Mouse (Mus musculus) large intestine, adult 2 months (tissue): ENCODE results near the gene Csrnp3. TPM values are rescaled to one million over a fixed set of nuclear protein-coding genes. Genes with fewer than 3 reads are reported as not detected.
"Not testable (repeated sequence)": the region's sequence is repeated elsewhere in the genome, so short reads cannot be mapped to it uniquely, and the experiment has no call there.

ENCODE experiments used
- DNase-seq: peaks from one replicate; pipeline ENCODE4 v3.0.0-alpha.2; 2012; ENCODE audit warnings: low read depth, low spot score
- WGBS: fragments of 180-500 bp; shearing (Covaris S2); methylation state at CpG from one replicate; pipeline ENCODE4 v1.1.7; 2018; 5-methylcytosine and 5-hydroxymethylcytosine counted together
- polyA plus RNA-seq: library from polyadenylated mRNA; depleted of rRNA; stranded (reverse); fragments of >200 nt; gene quantifications from 2 replicates; pipeline ENCODE4 v1.2.3, GENCODE M21; 2012; rRNA removed

Gene Csrnp3
- 0.05 and 0.06 TPM in 2 replicates for polyA plus RNA-seq

- DNase-seq = no peak
- 5% methylated on average over 6 of the region's 6 CpGs for WGBS
These were observed at the start of gene Csrnp3 for GRCm38 (mm10) chr2:65845551-65845950. TSS of gene Csrnp3 (plus strand) at chr2:65845767.

DNA sequence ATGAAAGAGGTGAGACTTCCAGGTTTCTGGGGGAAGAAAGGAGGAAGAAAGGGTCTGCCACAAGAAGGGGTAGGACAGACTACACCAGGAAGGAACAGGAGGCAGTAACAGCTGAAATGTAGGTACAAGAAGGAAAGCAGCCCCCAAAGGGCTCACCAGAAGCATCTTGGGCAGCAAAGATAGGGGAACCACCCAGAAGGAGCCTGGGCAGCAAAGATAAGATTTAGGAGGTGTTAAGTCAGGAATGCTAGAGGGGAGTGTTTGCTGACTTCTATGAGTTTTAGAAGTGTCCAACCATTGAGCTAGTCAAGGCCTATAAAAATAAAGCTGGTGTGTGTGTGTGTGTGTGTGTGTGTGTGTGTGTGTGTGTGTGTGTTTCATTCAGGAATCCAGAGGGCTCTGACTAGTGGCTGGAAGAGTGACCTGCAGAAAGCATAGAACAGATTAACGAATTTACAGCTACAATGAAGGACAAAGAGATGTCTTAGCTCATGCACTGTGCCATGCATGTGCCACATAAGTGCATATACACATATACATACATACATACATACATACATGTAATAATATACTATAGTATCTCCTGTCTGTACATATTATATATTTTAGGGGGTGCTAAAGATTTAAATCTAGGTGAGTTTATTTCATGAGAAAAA, 44.4 kb upstream of the Csrnp3 start:
- DNase-seq = no peak
- 61% methylated on average over 1 of the region's 1 CpGs for WGBS

- no peak for DNase-seq
- WGBS = 92% methylated on average over 6 of the region's 6 CpGs
These were observed 39.0 kb upstream of the Csrnp3 start for GRCm38 (mm10) chr2:65806556-65806955.

GRCm38 (mm10) chr2:65811203-65811602, 34.4 kb upstream of the Csrnp3 start:
- 83% methylated on average over 6 of the region's 6 CpGs for WGBS

DNA sequence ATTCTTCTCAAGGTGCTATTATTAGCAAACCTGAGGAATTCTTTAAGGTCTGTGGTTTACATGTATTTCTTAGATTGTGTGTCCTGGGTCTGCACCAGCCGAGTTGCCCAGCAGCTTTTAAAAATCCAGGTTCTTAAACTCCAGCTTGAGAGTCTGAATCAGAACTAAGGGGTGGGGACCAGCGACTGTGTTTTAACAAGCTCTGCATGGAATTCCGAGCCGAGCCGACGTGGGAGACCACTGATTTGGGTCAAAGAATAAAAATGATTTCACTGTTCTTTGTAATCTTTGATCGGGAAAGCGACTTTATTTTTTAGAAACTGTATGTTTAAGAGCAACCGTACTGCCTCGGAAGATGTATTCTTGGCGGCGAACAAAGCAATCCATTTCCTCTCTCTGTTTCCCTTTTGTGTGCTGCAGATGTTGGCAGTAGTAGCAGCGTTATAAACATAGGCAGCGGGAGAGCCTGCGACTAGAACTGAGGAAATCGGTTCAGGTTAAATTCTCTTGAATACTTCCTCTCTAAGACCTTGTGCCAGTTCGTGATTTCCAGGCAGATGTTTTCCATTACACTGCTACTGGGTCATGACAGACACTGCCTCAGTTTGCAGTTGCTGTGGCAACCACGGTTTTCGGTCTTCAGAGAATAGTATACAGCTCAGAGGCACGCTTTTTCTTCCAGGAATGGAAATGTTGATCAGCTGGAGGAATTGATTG, 27.3 kb upstream of the Csrnp3 start:
- WGBS = 36% methylated on average over 20 of the region's 20 CpGs
- DNase-seq = no peak

More at GRCm38 (mm10) chr2:65811203-65811602, 34.4 kb upstream of the Csrnp3 start:
- DNase-seq = not testable (repeated sequence)

DNA sequence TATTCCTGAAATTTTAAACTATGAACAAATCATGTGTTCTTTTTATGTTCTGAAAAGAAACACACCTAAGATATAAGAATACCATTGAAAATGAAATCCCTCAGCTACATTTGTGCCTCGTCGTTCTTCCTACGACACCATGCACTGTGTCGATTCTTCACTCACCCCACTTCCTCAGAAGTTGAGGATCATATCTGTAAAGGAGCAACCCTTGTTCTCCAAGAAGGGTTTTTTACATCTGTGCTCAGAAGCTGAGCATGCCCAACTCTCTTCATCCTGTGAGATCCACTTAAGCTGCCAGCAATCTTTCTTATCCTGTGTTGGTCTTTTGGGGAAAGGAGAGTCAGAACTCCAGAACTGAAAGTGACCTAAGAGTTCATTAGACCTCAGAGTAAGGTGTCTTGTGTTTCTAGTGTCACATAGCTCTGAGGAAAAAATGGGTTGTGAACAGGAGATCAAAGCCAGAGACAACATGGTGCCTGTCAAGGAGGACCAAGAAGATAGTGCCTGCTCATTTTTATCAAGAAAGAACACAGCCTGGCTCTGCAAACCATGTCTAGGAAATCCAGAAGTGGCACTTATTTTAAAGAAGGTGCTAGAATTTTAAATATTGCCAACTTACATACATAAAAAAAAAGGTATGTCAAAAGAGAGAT, 25.3 kb upstream of the Csrnp3 start:
- DNase-seq = no peak
- WGBS = 88% methylated on average over 4 of the region's 4 CpGs

GRCm38 (mm10) chr2:65826314-65826713, 19.3 kb upstream of the Csrnp3 start:
- 86% methylated on average over 2 of the region's 2 CpGs for WGBS
- no peak for DNase-seq

DNA sequence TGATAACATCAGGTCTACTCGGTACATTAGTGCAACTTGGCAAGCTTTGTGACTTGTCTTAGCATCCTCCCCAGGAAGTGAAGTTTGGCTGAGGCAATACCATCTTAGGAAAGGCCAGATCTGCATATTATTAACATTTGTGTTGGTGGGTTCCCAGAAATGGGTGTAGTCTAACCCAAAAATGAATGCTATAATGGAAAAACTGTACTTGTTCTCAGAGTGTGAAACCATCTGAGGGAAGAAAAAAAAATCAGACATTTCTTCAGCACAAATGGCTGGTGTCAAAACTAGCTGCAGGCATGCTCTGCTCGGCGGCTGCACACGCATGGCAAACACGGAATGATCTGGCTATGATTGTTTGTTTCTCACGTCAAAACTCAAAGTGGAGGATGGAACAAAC, 18.8 kb upstream of the Csrnp3 start:
- DNase-seq = no peak
- WGBS = 72% methylated on average over 6 of the region's 6 CpGs

DNA sequence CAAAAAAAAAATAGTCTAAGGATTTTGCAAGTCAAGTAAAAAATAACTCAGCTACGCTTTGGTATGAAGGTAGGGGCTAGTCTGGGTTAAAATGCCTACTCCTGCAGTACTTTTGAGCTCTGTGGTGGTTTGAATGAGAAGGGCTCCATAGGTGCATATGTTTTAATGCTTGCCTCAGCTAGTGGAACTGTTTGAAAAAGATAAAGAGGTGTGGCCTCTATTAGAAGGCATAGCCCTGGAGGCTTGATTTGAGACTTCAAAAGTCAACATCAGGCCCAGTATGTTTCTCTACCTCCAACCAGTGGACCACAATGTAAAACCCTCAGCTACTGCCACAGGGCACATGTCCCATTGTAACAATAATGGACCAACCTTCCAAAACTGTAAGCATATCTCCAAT, 16.9 kb upstream of the Csrnp3 start:
- DNase-seq = no peak
- 95% methylated on average over 1 of the region's 1 CpGs for WGBS

GRCm38 (mm10) chr2:65832738-65833395, 12.7 kb upstream of the Csrnp3 start:
- no peak for DNase-seq
- 84% methylated on average over 11 of the region's 11 CpGs for WGBS

- 71% methylated on average over 7 of the region's 7 CpGs for WGBS
- no peak for DNase-seq
These were observed 12.1 kb upstream of the Csrnp3 start for GRCm38 (mm10) chr2:65833421-65833820.

DNA sequence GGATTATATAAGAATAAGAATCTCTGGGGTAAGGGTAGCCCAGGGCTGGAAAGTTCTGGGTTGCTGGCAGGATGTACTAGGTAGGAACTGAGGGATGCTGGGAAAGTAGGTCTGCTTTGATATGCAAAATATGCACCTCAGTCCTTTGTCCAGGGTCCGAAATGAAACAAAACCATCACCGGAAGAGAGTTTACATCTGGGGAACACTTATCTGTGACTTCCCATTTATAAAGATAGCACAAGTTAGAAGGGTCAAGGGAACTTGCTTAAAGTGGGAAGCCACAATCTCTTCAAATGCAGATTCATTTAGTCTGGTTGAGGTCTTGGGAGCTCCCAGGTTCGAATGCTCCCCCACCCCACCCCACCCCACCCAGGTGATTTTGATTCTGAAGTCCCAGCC, 4.0 kb upstream of the Csrnp3 start:
- DNase-seq = no peak
- 51% methylated on average over 3 of the region's 3 CpGs for WGBS

GRCm38 (mm10) chr2:65842356-65842755, 3.2 kb upstream of the Csrnp3 start:
- WGBS = 34% methylated on average over 3 of the region's 3 CpGs
- no peak for DNase-seq

- no peak for DNase-seq
- 5% methylated on average over 22 of the region's 22 CpGs for WGBS
These were observed 611 bp downstream of the Csrnp3 start for GRCm38 (mm10) chr2:65846000-65846755.

- DNase-seq = no peak
- 75% methylated on average over 7 of the region's 7 CpGs for WGBS
These were observed 2.0 kb downstream of the Csrnp3 start for GRCm38 (mm10) chr2:65847463-65848110.

DNA sequence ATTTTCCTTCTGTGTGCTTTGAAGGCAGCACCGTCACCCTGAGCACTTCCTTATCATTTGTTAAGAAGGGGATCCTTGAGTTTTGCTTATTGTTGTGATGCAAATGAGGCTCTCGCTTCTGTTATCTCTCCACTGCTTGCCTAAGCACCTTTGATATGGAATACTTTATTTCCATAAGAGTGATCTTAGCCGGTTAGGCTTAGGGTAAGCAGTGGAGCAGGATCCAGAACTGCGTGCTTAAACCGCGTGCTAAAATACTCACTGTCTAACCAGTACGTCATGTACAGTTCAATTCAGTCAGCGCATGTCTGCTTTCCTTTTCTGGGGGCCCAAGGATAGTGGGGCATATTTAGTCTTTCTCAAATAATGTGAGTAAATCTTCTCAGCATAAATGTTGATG, 3.1 kb downstream of the Csrnp3 start:
- 79% methylated on average over 8 of the region's 8 CpGs for WGBS
- no peak for DNase-seq

DNA sequence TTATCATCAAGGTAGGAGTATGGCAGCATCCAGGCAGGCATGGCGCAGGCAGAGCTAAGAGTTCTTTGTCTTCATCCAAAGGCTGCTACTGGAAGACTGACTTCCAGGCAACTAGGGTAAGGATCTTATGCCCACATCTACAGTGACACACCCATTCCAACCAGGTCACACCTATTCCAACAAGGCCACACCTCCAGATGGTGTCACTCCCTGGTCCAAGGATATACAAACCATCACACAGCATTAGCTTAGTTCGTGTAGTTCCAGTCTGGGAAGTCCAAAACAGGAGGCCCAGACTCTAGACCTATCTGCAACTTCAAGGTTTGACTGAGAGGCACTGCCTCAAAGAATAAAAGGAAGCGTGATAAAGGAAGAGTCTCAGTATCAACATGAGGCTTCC, 4.7 kb downstream of the Csrnp3 start:
- 82% methylated on average over 3 of the region's 3 CpGs for WGBS
- DNase-seq = not testable (repeated sequence)

DNA sequence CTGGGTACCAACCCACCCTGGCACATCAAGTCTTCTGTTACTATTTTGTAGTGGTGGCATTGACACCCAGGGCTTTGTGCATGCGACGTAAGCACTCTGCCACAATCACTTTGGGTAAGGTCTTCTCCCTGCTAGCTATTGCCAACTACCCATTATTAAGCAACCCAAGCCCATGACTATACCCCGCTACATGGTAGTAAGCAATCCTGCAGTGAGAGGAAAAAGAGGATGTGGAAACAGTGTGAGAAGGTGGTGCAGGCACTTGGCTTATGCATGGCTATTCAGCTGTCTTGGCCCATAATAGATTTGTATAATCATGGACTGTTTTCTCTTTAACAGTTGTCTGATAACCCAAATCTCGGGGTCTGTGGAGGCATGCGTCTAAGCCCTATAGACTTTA, 11.2 kb downstream of the Csrnp3 start:
- DNase-seq = no peak
- 94% methylated on average over 5 of the region's 5 CpGs for WGBS
